Mouse (Mus musculus) liver, embryonic 13.5 days (tissue): ENCODE measurements around the gene Ttll4. TPM values are rescaled to one million over a fixed set of nuclear protein-coding genes. Genes with fewer than 3 reads are reported as not detected.
A peak's percentile ranks its signal among the peaks of the same experiment; 100 is the strongest.

Experiments
- ATAC-seq: fragments of 200-750 bp; cut with Nextera tagmentation; 2 replicates; pipeline ENCODE4 v1.8.0; 2017; ENCODE audit warnings: low read depth, mild to moderate bottlenecking, moderate number of reproducible peaks, moderate library complexity
- DNase-seq: peaks from one replicate; pipeline ENCODE4 v3.0.0; 2022
- H3K27ac ChIP-seq: fragments of 300-500 bp; sonication (generic); 2 replicates; pipeline ENCODE4 v1.5.1; 2015; ENCODE audit warnings: moderate library complexity, mild to moderate bottlenecking, inconsistent platforms
- H3K27me3 ChIP-seq: fragments of 300-500 bp; sonication (generic); 2 replicates; pipeline ENCODE4 v1.6.1; 2015; ENCODE audit warnings: mild to moderate bottlenecking, inconsistent platforms
- H3K36me3 ChIP-seq: fragments of 300-500 bp; sonication (generic); 2 replicates; pipeline ENCODE4 v1.6.1; 2015; ENCODE audit warnings: mild to moderate bottlenecking, inconsistent platforms
- H3K4me1 ChIP-seq: fragments of 300-500 bp; sonication (generic); replicated peaks from 2 replicates; pipeline ENCODE4 v1.6.1; 2015; ENCODE audit warnings: inconsistent platforms
- H3K4me2 ChIP-seq: fragments of 300-500 bp; sonication (generic); 2 replicates; pipeline ENCODE4 v1.6.1; 2015; ENCODE audit warnings: inconsistent platforms, mild to moderate bottlenecking, moderate library complexity
- H3K4me3 ChIP-seq: fragments of 300-500 bp; sonication (generic); replicated peaks from 2 replicates; pipeline ENCODE4 v1.5.1; 2015; ENCODE audit warnings: mild to moderate bottlenecking, inconsistent platforms
- H3K9ac ChIP-seq: fragments of 300-500 bp; sonication (generic); 2 replicates; pipeline ENCODE4 v1.6.1; 2015; ENCODE audit warnings: mild to moderate bottlenecking, inconsistent platforms
- H3K9me3 ChIP-seq: fragments of 300-500 bp; sonication (generic); replicated peaks from 2 replicates; pipeline ENCODE4 v1.6.1; 2016; ENCODE audit warnings: inconsistent platforms
- whole genome bisulfite sequencing: fragments of 180-500 bp; shearing (Covaris S2); methylation state at CpG from one replicate; pipeline ENCODE4 v1.1.7; 2015; ENCODE audit not compliant: insufficient replicate concordance; 5-methylcytosine and 5-hydroxymethylcytosine counted together
- polyA plus RNA-seq: library from polyadenylated mRNA; unstranded; fragments of >200 nt; fragmentation: Nextera tagmentation; extraction: Ambion mirVana; gene quantifications from 2 replicates; pipeline ENCODE4 v1.2.1, GENCODE M21; 2015

Gene Ttll4
- polyA plus RNA-seq, 1 experiment from 2014 or later = 5.7 TPM

GRCm38 (mm10) chr1:74712046-74712445 is 50.5 kb downstream of the Ttll4 start:
- no peaks in the 10 kb centered on the region for H3K36me3 ChIP-seq
- peaks cover 16% of the 10 kb centered on the region for H3K4me1 ChIP-seq
- H3K9ac ChIP-seq = no peak overlapping the region
- no peak for ATAC-seq
- H3K4me2 ChIP-seq = no peak overlapping the region
- WGBS = 31% methylated on average over 4 of the region's 4 CpGs
- peaks cover 20% of the 10 kb centered on the region for H3K27me3 ChIP-seq
- no peaks in the 10 kb centered on the region for H3K9me3 ChIP-seq
- no peak for DNase-seq
- H3K4me3 ChIP-seq = no peak overlapping the region
- H3K27ac ChIP-seq = no peak overlapping the region

GRCm38 (mm10) chr1:74712461-74713098 is 51.0 kb downstream of the Ttll4 start:
- Histone ChIP-seq H3K36me3 (no peaks in the 10 kb centered on the region), H3K9me3 (no peaks in the 10 kb centered on the region), H3K4me1 (peaks cover 16% of the 10 kb centered on the region), H3K27me3 (peaks cover 20% of the 10 kb centered on the region), H3K4me3 (peak overlapping the region; percentile 57), H3K9ac (no peak overlapping the region), H3K4me2 (peak overlapping the region; percentile 75), H3K27ac (no peak overlapping the region)
- DNase-seq (no peak), ATAC-seq (no peak)
- 28% methylated on average over 5 of the region's 5 CpGs for WGBS

- H3K36me3 ChIP-seq = no peaks in the 10 kb centered on the region
- no peak within 1 kb of the TSS for H3K27ac ChIP-seq
- DNase-seq (no peak), ATAC-seq (peak; percentile 65)
- H3K9ac ChIP-seq = peak within 1 kb of the TSS; percentile 59
- 5% methylated on average over 35 of the region's 35 CpGs for WGBS
- peak within 1 kb of the TSS; percentile 57 for H3K4me3 ChIP-seq
- peaks cover 20% of the 10 kb centered on the region for H3K27me3 ChIP-seq
- peak within 1 kb of the TSS; percentile 75 for H3K4me2 ChIP-seq
- H3K4me1 ChIP-seq = peaks cover 16% of the 10 kb centered on the region
- no peaks in the 10 kb centered on the region for H3K9me3 ChIP-seq
Observed at GRCm38 (mm10) chr1:74713099-74713858, 51.7 kb downstream of the Ttll4 start, which contains the start of gene Cyp27a1. TSS of gene Cyp27a1 (plus strand) at chr1:74713574.

- no peak for DNase-seq
- Histone ChIP-seq H3K9me3 (no peaks in the 10 kb centered on the region), H3K27ac (no peak overlapping the region), H3K9ac (peak overlapping the region; percentile 59), H3K4me1 (peaks cover 16% of the 10 kb centered on the region), H3K36me3 (no peaks in the 10 kb centered on the region), H3K4me3 (peak overlapping the region; percentile 57), H3K27me3 (peaks cover 20% of the 10 kb centered on the region), H3K4me2 (peak overlapping the region; percentile 75)
- no peak for ATAC-seq
- WGBS = 23% methylated on average over 12 of the region's 12 CpGs
Observed at GRCm38 (mm10) chr1:74713859-74714730, 52.5 kb downstream of the Ttll4 start.

- Histone ChIP-seq H3K9ac (no peak overlapping the region), H3K36me3 (no peaks in the 10 kb centered on the region), H3K4me2 (no peak overlapping the region), H3K4me3 (no peak overlapping the region), H3K4me1 (peaks cover 16% of the 10 kb centered on the region), H3K9me3 (no peaks in the 10 kb centered on the region), H3K27ac (no peak overlapping the region), H3K27me3 (peaks cover 20% of the 10 kb centered on the region)
- DNase-seq (no peak), ATAC-seq (no peak)
- 12% methylated on average over 2 of the region's 2 CpGs for WGBS
Observed at GRCm38 (mm10) chr1:74714967-74715366, 53.4 kb downstream of the Ttll4 start.

GRCm38 (mm10) chr1:74715468-74715867 is 53.9 kb downstream of the Ttll4 start:
- Histone ChIP-seq H3K4me3 (no peak overlapping the region), H3K9me3 (no peaks in the 10 kb centered on the region), H3K4me2 (no peak overlapping the region), H3K36me3 (no peaks in the 10 kb centered on the region), H3K4me1 (peaks cover 16% of the 10 kb centered on the region), H3K27ac (no peak overlapping the region), H3K9ac (no peak overlapping the region), H3K27me3 (peaks cover 20% of the 10 kb centered on the region)
- 38% methylated on average over 5 of the region's 5 CpGs for WGBS
- DNase-seq (no peak), ATAC-seq (no peak)

GRCm38 (mm10) chr1:74715886-74716285 is 54.3 kb downstream of the Ttll4 start:
- Histone ChIP-seq H3K27ac (no peak overlapping the region), H3K4me3 (no peak overlapping the region), H3K9ac (no peak overlapping the region), H3K36me3 (no peaks in the 10 kb centered on the region), H3K4me2 (no peak overlapping the region), H3K9me3 (no peaks in the 10 kb centered on the region), H3K27me3 (peaks cover 20% of the 10 kb centered on the region), H3K4me1 (peaks cover 16% of the 10 kb centered on the region)
- WGBS = 74% methylated on average over 6 of the region's 6 CpGs
- no peak for DNase-seq
- no peak for ATAC-seq

GRCm38 (mm10) chr1:74718113-74718512 is 56.6 kb downstream of the Ttll4 start:
- peaks cover 15% of the 10 kb centered on the region for H3K27me3 ChIP-seq
- no peak overlapping the region for H3K27ac ChIP-seq
- no peak overlapping the region for H3K4me3 ChIP-seq
- H3K4me2 ChIP-seq = no peak overlapping the region
- H3K36me3 ChIP-seq = no peaks in the 10 kb centered on the region
- no peak overlapping the region for H3K9ac ChIP-seq
- H3K9me3 ChIP-seq = no peaks in the 10 kb centered on the region
- 77% methylated on average over 8 of the region's 8 CpGs for WGBS
- ATAC-seq = no peak
- peaks cover 9% of the 10 kb centered on the region; the same call in 1 of the 2 replicates for H3K4me1 ChIP-seq
- no peak for DNase-seq

- DNase-seq (no peak), ATAC-seq (no peak)
- H3K4me3 ChIP-seq = no peak overlapping the region
- H3K4me1 ChIP-seq = peaks cover 2% of the 10 kb centered on the region; the same call in 1 of the 2 replicates
- no peaks in the 10 kb centered on the region for H3K36me3 ChIP-seq
- H3K27me3 ChIP-seq = peaks cover 3% of the 10 kb centered on the region; the same call in 1 of the 2 replicates
- H3K4me2 ChIP-seq = no peak overlapping the region
- 66% methylated on average over 3 of the region's 3 CpGs for WGBS
- H3K9me3 ChIP-seq = no peaks in the 10 kb centered on the region
- no peak overlapping the region for H3K9ac ChIP-seq
- no peak overlapping the region for H3K27ac ChIP-seq
Observed at GRCm38 (mm10) chr1:74719281-74719680, 57.7 kb downstream of the Ttll4 start.

- ATAC-seq = no peak
Observed at GRCm38 (mm10) chr1:74721657-74722056, 60.1 kb downstream of the Ttll4 start.

GRCm38 (mm10) chr1:74723748-74724147 is 62.2 kb downstream of the Ttll4 start:
- H3K36me3 ChIP-seq = no peaks in the 10 kb centered on the region
- no peaks in the 10 kb centered on the region for H3K27me3 ChIP-seq
- no peak overlapping the region for H3K4me2 ChIP-seq
- H3K9me3 ChIP-seq = no peaks in the 10 kb centered on the region
- no peak overlapping the region for H3K9ac ChIP-seq
- H3K4me3 ChIP-seq = no peak overlapping the region
- no peak for DNase-seq
- WGBS = 51% methylated on average over 2 of the region's 2 CpGs
- no peak overlapping the region for H3K27ac ChIP-seq
- ATAC-seq = no peak
- H3K4me1 ChIP-seq = no peaks in the 10 kb centered on the region; the same call in 1 of the 2 replicates

More at GRCm38 (mm10) chr1:74721657-74722056, 60.1 kb downstream of the Ttll4 start:
- Histone ChIP-seq H3K4me2 (no peak overlapping the region), H3K36me3 (no peaks in the 10 kb centered on the region), H3K27me3 (no peaks in the 10 kb centered on the region), H3K4me1 (no peaks in the 10 kb centered on the region; the same call in 1 of the 2 replicates), H3K9ac (no peak overlapping the region), H3K4me3 (no peak overlapping the region), H3K27ac (no peak overlapping the region), H3K9me3 (no peaks in the 10 kb centered on the region)
- 65% methylated on average over 6 of the region's 6 CpGs for WGBS
- DNase-seq = no peak
